Mouse (Mus musculus): ENCODE measurements at regions not wholly inside any gene's neighbourhood (a gene's known extent, or its start where the extent isn't known, plus 50 kb on each side); places are given as distances from the start of the nearest gene placed in this dataset.

GRCm38 (mm10) chr2:106538329-106538728 lies 154.7 kb upstream of the Mpped2 start:
- DNase-seq (ENCODE audit: low spot score in 2 of 2): no peak

- no peak for DNase-seq (ENCODE audit: low spot score in 2 of 2)
These were observed 152.9 kb upstream of the Mpped2 start for GRCm38 (mm10) chr2:106540176-106540575.

GRCm38 (mm10) chr2:106547117-106547516 lies 146.0 kb upstream of the Mpped2 start:
- no peak for DNase-seq (ENCODE audit: low spot score in 2 of 2)

- DNase-seq (ENCODE audit: low spot score in 2 of 2): no peak
These were observed 139.4 kb upstream of the Mpped2 start for GRCm38 (mm10) chr2:106553666-106554065.

GRCm38 (mm10) chr2:106561571-106562090 lies 131.4 kb upstream of the Mpped2 start:
- DNase-seq (ENCODE audit: low spot score in 2 of 2): no peak

- no peak for DNase-seq (ENCODE audit: low spot score in 2 of 2)
These were observed 122.8 kb upstream of the Mpped2 start for GRCm38 (mm10) chr2:106570226-106570625.

GRCm38 (mm10) chr2:106571346-106571745 lies 121.7 kb upstream of the Mpped2 start:
- DNase-seq (ENCODE audit: low spot score in 2 of 2): no peak

- DNase-seq (ENCODE audit: low spot score in 2 of 2): no peak
These were observed 121.2 kb upstream of the Mpped2 start for GRCm38 (mm10) chr2:106571913-106572312.

GRCm38 (mm10) chr2:106576746-106577323 lies 116.2 kb upstream of the Mpped2 start:
- no peak for DNase-seq (ENCODE audit: low spot score in 2 of 2)

GRCm38 (mm10) chr2:106578062-106578461 lies 115.0 kb upstream of the Mpped2 start:
- DNase-seq (ENCODE audit: low spot score in 2 of 2): no peak

GRCm38 (mm10) chr2:106580663-106581062 lies 112.4 kb upstream of the Mpped2 start:
- no peak for DNase-seq (ENCODE audit: low spot score in 2 of 2)

GRCm38 (mm10) chr2:106621251-106621650 lies 71.8 kb upstream of the Mpped2 start:
- no peak for DNase-seq (ENCODE audit: low spot score in 2 of 2)

- DNase-seq (ENCODE audit: low spot score in 2 of 2): no peak
These were observed 70.7 kb upstream of the Mpped2 start for GRCm38 (mm10) chr2:106622326-106622725.

- no peak for DNase-seq (ENCODE audit: low spot score in 2 of 2)
These were observed 69.4 kb upstream of the Mpped2 start for GRCm38 (mm10) chr2:106623680-106624079.

GRCm38 (mm10) chr2:106631986-106632385 lies 61.1 kb upstream of the Mpped2 start:
- no peak for DNase-seq (ENCODE audit: low spot score in 2 of 2)
